Mouse (Mus musculus) kidney, adult 2 months (tissue): ENCODE data around the gene Gm5148. TPM values are rescaled to one million over a fixed set of nuclear protein-coding genes. Genes with fewer than 3 reads are reported as not detected.

Experiments
- DNase-seq: peaks from one replicate; pipeline ENCODE4 v3.0.0; 2021
- H3K27ac ChIP-seq: fragments of 200-500 bp; 2 replicates; pipeline ENCODE4 v1.5.1; 2012; ENCODE audit warnings: low read depth, low read length, control low read depth, inconsistent platforms; ENCODE audit not compliant: insufficient read depth
- H3K27me3 ChIP-seq: fragments of 200-500 bp; replicated peaks from 2 replicates; pipeline ENCODE4 v1.6.1; 2012; ENCODE audit warnings: mild to moderate bottlenecking, moderate library complexity, low read length, inconsistent platforms; ENCODE audit not compliant: control insufficient read depth, insufficient read depth
- H3K36me3 ChIP-seq: fragments of 200-500 bp; 2 replicates; pipeline ENCODE4 v1.6.1; 2012; ENCODE audit warnings: mild to moderate bottlenecking, moderate library complexity, low read length, inconsistent platforms; ENCODE audit not compliant: control insufficient read depth, insufficient read depth
- H3K4me1 ChIP-seq: fragments of 200-500 bp; 2 replicates; pipeline ENCODE4 v1.6.1; 2011; ENCODE audit warnings: low read length; ENCODE audit not compliant: control insufficient read depth, insufficient read depth
- H3K4me3 ChIP-seq: fragments of 200-500 bp; 2 replicates; pipeline ENCODE4 v1.5.1; 2011; ENCODE audit warnings: mild to moderate bottlenecking, low read depth, low read length, control low read depth; ENCODE audit not compliant: insufficient read depth
- CTCF ChIP-seq: fragments of 200-500 bp; conservative IDR thresholded peaks from 2 replicates; pipeline ENCODE4 v1.5.1; 2011; ENCODE audit warnings: low read depth, mild to moderate bottlenecking, control low read depth, low read length, moderate library complexity, mixed read lengths; ENCODE audit not compliant: insufficient read depth, insufficient read length
- POLR2A ChIP-seq: fragments of 200-500 bp; IDR thresholded peaks from one replicate; pipeline ENCODE4 v1.6.1; 2011; ENCODE audit warnings: low read depth, low read length, control low read depth
- WGBS: fragments of 180-500 bp; shearing (Covaris S2); methylation state at CpG from one replicate; pipeline ENCODE4 v1.1.7; 2018; 5-methylcytosine and 5-hydroxymethylcytosine counted together
- polyA plus RNA-seq: library from polyadenylated mRNA; depleted of rRNA; stranded (reverse); fragments of >200 nt; gene quantifications from 2 replicates; pipeline ENCODE4 v1.2.3, GENCODE M21; 2012

Gene Gm5148
- polyA plus RNA-seq, 1 experiment = 9.3 TPM

DNA sequence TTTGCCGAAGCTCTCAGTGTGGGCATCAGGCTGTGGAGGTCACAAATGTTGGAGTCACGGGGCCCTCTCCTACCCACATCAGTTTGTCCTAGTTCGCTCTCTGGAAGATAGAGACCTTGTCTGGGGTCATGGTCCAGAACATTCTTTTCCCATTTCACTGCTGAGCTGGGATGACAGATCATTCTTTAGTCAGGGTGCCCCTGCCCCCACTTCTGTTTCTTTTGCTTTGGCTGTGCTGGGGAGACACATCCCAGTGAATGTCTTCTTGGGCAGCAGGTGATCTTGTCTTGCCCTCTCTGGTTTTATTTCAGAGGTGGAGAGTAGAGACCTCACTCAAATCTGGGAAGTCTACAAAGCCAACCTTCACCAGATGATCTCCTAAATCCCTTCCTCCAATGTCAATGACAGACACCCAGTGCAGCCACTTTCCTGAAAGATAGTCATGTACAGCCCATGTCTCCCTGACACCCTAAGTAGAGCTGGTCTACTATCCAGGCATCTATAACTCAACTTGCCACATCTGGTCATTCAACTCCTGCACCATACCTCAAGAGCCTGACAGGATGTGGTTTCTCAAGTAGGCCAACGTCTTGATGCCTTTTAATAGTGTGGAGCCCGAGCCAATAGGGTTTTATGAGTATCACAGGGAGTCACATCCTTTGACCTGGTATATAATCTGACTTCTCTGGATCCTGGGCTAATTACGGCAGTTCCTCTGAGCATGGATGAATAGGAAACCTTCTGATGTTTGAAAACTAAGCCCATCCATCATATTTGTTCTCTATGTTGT is 851 bp upstream of the Gm5148 start:
- TF ChIP-seq CTCF = no peak
- TF ChIP-seq POLR2A = no peak
- Histone ChIP-seq H3K4me3 (no peak overlapping the region), H3K4me1 (peaks cover 33% of the 10 kb centered on the region), H3K36me3 (no peaks in the 10 kb centered on the region), H3K27me3 (no peaks in the 10 kb centered on the region), H3K27ac (peak overlapping the region; percentile 92)
- DNase-seq = peak; percentile 51
- WGBS = 55% methylated on average over 6 of the region's 6 CpGs

GRCm38 (mm10) chr3:37723662-37724170 is 574 bp downstream of the Gm5148 start:
- Histone ChIP-seq H3K4me1 (peaks cover 25% of the 10 kb centered on the region), H3K36me3 (no peaks in the 10 kb centered on the region), H3K27ac (peak overlapping the region; percentile 95), H3K27me3 (no peaks in the 10 kb centered on the region), H3K4me3 (peak overlapping the region; percentile 33)
- DNase-seq = no peak
- WGBS = 21% methylated on average over 17 of the region's 17 CpGs
- TF ChIP-seq POLR2A (no peak), CTCF (no peak)

DNA sequence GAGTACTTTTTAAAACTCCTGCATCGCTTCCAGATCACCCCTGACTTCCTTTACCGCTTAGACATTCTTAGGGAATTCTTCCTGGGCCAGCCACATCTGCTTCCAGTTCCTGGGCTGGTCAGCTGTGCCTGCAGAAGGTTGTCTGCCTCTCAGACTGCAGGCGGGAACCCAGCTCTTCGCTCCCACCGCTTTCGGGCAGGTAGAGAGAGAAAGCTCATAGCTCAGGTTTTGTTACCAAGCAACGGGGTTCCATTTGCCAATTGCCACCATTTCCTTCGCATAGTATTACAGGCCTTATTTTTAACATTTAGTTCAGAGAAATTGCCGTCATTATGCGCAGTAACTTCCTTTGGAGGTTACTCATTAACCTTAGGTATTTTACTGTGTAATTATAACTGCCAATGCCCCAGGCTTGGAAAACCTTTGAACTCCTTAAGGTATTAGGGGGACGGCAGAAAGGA is 1.2 kb downstream of the Gm5148 start:
- Histone ChIP-seq H3K36me3 (no peaks in the 10 kb centered on the region), H3K27ac (peak overlapping the region; percentile 95), H3K4me3 (peak overlapping the region; percentile 33), H3K4me1 (peaks cover 18% of the 10 kb centered on the region), H3K27me3 (no peaks in the 10 kb centered on the region)
- no peak for TF ChIP-seq CTCF
- no peak for TF ChIP-seq POLR2A
- peak; percentile 87 for DNase-seq
- 23% methylated on average over 11 of the region's 11 CpGs for WGBS

DNA sequence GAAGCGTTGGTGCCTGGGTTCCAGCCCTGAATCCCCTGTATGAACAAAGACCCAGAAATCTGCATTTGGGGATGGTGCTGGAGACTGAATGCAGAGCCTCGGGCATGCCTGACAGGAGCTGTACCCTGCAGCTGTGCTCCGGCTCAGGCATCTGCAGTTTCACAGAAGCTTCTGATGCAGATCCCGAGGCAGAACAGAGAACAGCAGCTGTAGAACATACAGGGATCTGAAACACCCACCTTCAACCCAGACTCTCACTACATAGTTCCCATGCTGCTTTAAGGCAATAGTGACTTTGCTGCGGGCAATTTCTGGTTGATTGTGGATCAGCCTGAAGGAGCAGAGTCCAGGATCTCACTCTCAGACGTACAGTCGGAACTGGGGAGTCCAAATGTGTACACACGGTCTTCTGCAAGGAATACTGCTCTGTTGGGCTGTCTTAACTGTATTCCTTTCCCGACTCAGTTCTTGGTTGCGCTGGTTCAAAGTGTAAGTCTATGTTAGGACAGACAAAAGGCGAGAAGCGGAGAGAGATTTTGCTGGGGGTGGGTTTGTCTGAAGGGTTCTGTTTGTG is 1.7 kb downstream of the Gm5148 start:
- TF ChIP-seq POLR2A = no peak
- TF ChIP-seq CTCF = no peak
- H3K4me1 ChIP-seq = peaks cover 15% of the 10 kb centered on the region
- DNase-seq = no peak
- 42% methylated on average over 12 of the region's 12 CpGs for WGBS
- no peaks in the 10 kb centered on the region for H3K36me3 ChIP-seq
- H3K27ac ChIP-seq = peak overlapping the region; percentile 95
- H3K4me3 ChIP-seq = peak overlapping the region; percentile 20
- H3K27me3 ChIP-seq = no peaks in the 10 kb centered on the region

- Histone ChIP-seq H3K27me3 (no peaks in the 10 kb centered on the region), H3K4me1 (no peaks in the 10 kb centered on the region), H3K4me3 (no peak overlapping the region), H3K36me3 (no peaks in the 10 kb centered on the region), H3K27ac (no peak overlapping the region)
- DNase-seq = no peak
- WGBS = 91% methylated on average over 2 of the region's 2 CpGs
- no peak for TF ChIP-seq POLR2A
- TF ChIP-seq CTCF = no peak
Observed at GRCm38 (mm10) chr3:37716992-37717391, 7.3 kb downstream of the Gm5148 start.

DNA sequence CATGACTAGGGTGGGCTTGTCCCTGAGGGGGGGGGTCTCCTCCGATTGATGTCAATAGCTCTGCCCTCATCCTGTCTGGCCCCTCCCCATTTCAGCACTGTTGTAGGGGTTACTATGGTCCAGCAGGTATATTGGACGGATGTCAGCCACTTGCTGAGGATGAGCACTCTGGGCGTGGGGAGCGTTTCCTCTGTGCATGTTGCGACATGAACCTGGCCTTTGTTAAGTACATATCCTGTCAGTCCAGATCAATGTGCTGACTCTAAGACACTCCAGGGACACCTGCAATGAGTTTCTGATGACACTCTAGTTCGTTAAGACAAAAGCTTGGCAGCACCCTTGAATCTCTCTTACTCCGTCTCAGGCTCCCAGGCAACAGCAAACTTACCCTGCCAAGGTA is 8.6 kb downstream of the Gm5148 start:
- DNase-seq = no peak
- no peak for TF ChIP-seq POLR2A
- no peak for TF ChIP-seq CTCF

DNA sequence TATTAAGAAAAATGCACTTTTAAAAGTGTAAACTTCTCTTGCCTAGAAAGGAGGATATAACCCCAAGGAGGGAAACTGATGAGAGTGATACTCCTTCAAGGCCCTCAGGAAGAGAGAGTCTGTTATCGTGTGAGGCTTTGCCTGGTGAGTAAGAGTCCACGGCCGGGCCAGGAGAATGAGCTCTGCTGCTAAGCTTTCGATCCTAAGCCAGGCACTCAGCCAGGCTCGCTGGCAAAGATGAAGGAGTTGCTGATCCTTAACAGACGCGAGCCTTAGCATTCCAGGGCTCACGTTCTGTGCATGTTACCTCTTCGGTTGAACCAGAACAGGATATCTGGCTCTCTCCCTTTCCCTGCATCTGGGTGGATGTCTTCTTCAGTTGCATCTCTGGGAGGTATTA is 11.8 kb downstream of the Gm5148 start:
- no peak overlapping the region for H3K27ac ChIP-seq
- H3K4me1 ChIP-seq = peaks cover 10% of the 10 kb centered on the region
- TF ChIP-seq POLR2A (no peak), CTCF (no peak)
- H3K27me3 ChIP-seq = no peaks in the 10 kb centered on the region
- WGBS = 37% methylated on average over 9 of the region's 9 CpGs
- H3K4me3 ChIP-seq = no peak overlapping the region
- H3K36me3 ChIP-seq = no peaks in the 10 kb centered on the region
- peak; percentile 90 for DNase-seq

More for the DNA sequence above, 8.6 kb downstream of the Gm5148 start:
- no peaks in the 10 kb centered on the region for H3K36me3 ChIP-seq
- H3K27ac ChIP-seq = no peak overlapping the region
- H3K4me3 ChIP-seq = no peak overlapping the region
- WGBS = 91% methylated on average over 7 of the region's 7 CpGs
- no peaks in the 10 kb centered on the region for H3K27me3 ChIP-seq
- no peaks in the 10 kb centered on the region for H3K4me1 ChIP-seq
